Mouse (Mus musculus) left cerebral cortex, adult 9 months (tissue): ENCODE measurements around the gene Crbn.
A peak's percentile ranks its signal among the peaks of the same experiment; 100 is the strongest.

ENCODE experiments used
- DNase-seq, 2 experiments: peaks; one replicate each; pipeline ENCODE4 v3.0.0; 2022; ENCODE audit warnings: low spot score in 2 of 2

Gene Crbn

GRCm38 (mm10) chr6:106799333-106800226 lies at the start of gene Crbn:
Crbn (minus strand) TSS chr6:106800077.
- peak; percentile 66 to 93 for DNase-seq

GRCm38 (mm10) chr6:106840181-106840580 lies 40.3 kb upstream of the Crbn start:
- DNase-seq: no peak

DNA sequence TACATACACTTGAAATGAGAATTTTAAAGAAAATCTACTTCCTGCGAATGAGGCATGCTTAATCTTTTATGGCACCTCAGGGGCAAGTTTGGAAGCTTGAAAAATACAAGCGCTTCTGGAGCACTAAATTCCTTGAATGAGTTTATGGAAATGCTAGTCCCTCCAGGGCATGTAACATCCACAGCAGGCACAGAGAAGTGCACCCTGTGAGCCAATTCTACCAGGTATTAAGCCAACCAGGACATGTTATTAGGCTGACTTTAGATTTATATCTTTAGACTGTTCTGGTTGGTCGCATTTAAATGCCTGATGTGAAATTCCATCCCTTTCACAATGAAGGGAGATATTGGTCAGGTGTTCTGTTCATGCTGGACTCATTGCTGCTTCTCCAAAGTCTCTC lies 38.2 kb upstream of the Crbn start:
- DNase-seq: no peak

DNA sequence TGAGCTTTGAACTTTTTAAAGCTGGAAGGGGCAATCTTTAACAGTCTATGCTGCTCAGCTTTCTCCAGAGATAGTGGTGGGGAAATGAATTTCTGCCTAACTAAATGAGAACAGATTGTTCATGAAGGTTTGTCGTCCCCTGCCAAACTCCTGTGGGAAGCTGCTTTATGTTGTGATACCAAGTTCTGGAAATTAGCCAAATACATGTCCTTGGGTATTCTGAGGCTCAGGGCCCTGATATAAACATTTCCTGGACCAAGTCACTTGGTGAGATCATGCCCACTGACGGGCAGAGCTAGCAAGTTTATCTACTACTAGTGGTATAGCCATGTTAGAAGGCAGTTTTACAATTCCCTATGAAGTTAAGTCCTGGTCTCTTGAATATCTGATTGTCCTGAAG lies 35.4 kb upstream of the Crbn start:
- no peak for DNase-seq

- DNase-seq: peak in 1 of 2 experiments; percentile 45
These were observed 22.5 kb upstream of the Crbn start for GRCm38 (mm10) chr6:106822329-106822728.

DNA sequence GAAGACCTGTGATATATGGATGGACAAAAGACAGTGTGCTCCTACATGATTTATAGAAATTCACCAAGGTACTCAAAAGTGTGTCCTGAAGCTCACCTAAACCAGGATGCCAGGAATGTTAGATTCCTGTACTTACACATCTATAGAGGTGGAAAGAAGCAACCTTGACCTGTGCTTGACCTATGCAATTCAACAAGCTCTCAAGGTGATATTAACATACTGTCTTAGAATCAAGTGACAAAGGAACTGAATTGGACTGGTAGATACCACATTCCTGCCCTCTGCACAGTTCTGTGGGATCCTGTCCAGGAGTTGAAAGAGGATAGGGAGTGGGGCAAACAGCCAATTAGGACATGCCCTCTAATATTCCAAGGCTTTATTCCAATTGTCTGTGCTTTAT lies 20.7 kb upstream of the Crbn start:
- no peak for DNase-seq

DNA sequence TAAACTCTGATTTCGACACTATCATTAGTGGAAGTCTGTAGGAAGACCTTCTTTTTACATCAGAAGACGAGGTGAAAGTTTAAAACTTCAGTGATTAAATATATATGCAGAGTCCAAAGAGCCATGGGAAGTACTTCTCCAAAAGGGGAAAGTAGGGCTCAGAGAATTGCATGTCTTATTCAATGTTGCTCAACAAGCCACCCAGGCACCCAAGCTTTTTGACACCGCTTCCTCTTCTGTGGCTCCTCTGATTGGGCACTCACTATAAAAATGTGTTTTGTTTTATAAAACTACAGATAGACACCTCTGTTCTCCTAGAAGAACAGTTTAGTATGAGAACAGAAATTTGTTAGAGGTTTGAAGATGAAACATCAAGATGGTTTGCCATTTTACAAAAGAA lies 20.0 kb upstream of the Crbn start:
- DNase-seq: no peak

GRCm38 (mm10) chr6:106819246-106819645 lies 19.4 kb upstream of the Crbn start:
- DNase-seq: no peak

DNA sequence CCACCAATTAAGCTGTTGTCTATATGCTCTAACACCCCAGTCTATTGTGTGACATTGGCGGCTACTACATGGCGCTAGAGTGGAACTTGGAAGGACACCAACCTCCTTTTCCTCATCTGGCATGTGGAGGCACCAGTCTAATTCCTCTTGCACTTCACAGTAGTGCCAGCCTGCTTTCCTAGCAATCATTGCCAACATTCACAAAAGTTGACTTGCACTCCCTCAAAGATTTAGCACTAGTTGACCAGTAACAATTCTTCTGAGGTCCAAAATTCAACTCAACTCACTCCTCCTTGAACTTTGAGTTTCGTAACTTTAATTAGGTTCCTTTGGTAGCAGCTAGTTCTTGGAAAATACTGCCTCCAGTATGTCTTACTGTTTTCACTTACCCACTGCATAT lies 10.8 kb upstream of the Crbn start:
- DNase-seq: no peak

DNA sequence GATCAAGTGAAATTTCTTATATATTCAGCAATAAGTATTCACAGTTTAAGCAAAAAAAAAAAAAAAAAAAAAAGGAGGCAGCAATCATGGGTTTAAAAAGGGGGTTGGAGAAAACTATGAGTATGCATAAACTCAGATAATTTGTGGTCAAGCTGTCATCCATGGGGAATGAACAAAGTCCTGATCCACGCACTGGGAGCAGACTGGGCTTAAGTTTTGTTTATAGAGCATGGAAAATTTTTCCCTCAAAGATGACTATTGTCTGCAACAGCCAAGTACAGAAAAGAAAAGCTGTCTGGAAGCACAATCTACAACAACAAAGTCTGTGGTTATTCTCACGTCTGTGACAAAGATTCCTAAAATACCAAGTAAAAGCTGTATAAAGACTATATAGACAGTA lies 9.3 kb upstream of the Crbn start:
- no peak for DNase-seq

- DNase-seq: peak in 1 of 2 experiments; percentile 39
These were observed 5.0 kb upstream of the Crbn start for GRCm38 (mm10) chr6:106804904-106805303.

DNA sequence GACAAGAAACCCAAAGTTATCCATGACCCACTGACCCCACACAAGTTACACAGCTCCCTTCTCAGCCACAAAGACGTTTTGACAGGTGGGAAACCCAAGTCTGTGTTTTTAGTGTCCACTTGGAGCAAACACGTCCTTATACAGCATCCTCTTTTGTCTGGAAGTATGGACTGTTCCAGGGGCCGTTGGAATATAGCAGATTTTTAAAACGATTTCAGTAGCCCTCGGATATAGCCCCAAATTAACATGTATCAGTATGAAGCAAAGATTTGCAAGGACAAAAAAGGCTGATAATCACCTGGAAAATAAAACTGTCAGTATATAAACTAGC lies 315 bp upstream of the Crbn start:
- no peak for DNase-seq

DNA sequence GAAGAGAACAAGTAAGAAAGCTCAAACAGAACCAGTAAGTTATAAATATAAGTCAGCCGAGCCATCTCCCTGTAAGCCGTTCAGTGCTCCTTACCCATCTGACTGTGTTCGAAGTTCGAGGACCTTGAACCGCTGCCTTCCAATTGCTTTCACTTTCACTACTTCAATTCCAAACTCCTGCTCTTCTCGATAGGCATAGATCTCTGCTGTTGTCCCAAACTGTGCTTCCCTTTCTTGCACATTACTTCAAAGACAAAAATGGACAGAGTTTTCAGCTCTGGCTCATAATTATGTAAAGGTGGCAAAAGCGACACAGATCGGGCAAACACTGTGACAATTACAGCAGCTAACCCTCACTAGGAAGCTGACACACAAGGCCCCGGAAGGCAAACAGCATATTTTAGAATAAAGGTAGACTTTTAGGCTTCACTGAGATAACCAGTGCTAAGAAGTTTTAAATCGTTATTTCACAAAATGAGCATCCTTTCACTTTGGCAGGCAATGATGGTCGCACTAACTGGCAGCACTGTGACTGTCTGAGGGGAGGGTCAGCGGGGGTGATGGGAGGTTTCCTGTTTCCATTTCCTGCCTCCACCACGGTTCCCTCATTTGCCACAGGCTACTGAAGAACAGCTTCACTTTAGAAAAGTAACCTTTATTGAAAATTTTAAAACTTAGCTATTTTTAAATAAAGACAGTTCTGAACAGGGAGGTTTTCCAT lies 5.6 kb downstream of the Crbn start:
- no peak for DNase-seq

- DNase-seq: no peak
These were observed 6.3 kb downstream of the Crbn start for GRCm38 (mm10) chr6:106793621-106794020.

DNA sequence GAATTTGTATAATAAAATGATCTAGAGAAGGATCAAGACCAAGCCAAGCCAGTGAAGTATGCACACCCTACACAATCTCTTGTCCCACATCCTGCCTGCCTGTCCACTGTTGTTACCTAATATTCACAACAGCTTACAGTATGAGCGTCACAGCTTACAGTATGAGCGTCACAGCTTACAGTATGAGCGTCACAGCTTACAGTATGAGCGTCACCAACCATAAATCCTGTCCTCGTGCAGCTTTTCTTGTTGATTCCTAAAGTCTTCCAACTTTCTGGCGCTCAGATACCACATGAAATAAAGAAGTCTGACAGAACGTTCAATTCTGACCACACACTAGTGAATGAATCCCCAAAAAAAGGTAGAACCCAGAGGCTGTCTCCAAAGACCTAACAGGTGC lies 6.8 kb downstream of the Crbn start:
- DNase-seq: no peak

- no peak for DNase-seq
These were observed 7.4 kb downstream of the Crbn start for GRCm38 (mm10) chr6:106792486-106792885.

DNA sequence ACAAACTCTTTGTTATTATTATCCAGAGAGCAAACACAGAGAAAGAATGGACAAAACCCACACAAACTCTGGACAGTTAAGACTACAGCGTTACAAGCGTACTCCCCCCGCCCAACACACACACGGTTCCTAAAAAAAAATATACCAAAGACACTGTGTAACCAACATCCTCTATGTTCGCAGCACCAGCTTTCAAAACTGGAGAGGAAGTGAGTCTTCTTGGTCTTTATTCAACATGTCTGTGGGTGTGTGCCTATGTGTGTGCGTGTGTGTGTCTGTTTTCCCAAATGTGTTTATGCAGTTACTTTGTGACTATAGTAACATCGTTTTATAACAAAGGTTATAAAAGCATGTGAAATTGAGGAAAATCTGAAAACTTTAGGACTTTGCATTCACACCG lies 8.4 kb downstream of the Crbn start:
- DNase-seq: no peak

GRCm38 (mm10) chr6:106787138-106787537 lies 12.7 kb downstream of the Crbn start:
- DNase-seq: no peak

GRCm38 (mm10) chr6:106770046-106770445 lies 29.8 kb downstream of the Crbn start:
- no peak for DNase-seq

- no peak for DNase-seq
These were observed 30.5 kb downstream of the Crbn start for GRCm38 (mm10) chr6:106769290-106769866.

GRCm38 (mm10) chr6:106768640-106769289 lies 31.1 kb downstream of the Crbn start, which contains the start of gene Trnt1:
Trnt1 (plus strand) TSS chr6:106769120.
- peak; percentile 88 to 97 for DNase-seq

- DNase-seq: no peak
These were observed 33.1 kb downstream of the Crbn start for GRCm38 (mm10) chr6:106766774-106767173.
